Mouse (Mus musculus): ENCODE data around the gene Gpr150. TPM values are rescaled to one million over a fixed set of nuclear protein-coding genes. Genes with fewer than 3 reads are reported as not detected.

Gpr150 gene
- not detected for total RNA-seq (2021)

GRCm38 (mm10) chr13:76056896-76057266 is at the start of gene Gpr150:
Gpr150 (minus strand) TSS chr13:76056996.
- DNase-seq = no peak

- no peak for DNase-seq
Observed at GRCm38 (mm10) chr13:76101989-76102388, 45.2 kb upstream of the Gpr150 start.

GRCm38 (mm10) chr13:76098493-76099303 is 41.9 kb upstream of the Gpr150 start, which contains the start of the genes Arsk and Ttc37:
Arsk (minus strand) TSS chr13:76098660.
Ttc37 (plus strand) TSS chr13:76098734.
- peak; percentile 95 for DNase-seq

GRCm38 (mm10) chr13:76098116-76098492 is 41.3 kb upstream of the Gpr150 start:
- no peak for DNase-seq

GRCm38 (mm10) chr13:76074323-76074722 is 17.5 kb upstream of the Gpr150 start:
- DNase-seq = no peak

GRCm38 (mm10) chr13:76064363-76064945 is 7.7 kb upstream of the Gpr150 start:
- DNase-seq = no peak

- no peak for DNase-seq
Observed at GRCm38 (mm10) chr13:76063548-76063947, 6.8 kb upstream of the Gpr150 start.

- no peak for DNase-seq
Observed at GRCm38 (mm10) chr13:76062569-76062968, 5.8 kb upstream of the Gpr150 start.

GRCm38 (mm10) chr13:76062126-76062525 is 5.3 kb upstream of the Gpr150 start:
- no peak for DNase-seq

- no peak for DNase-seq
Observed at GRCm38 (mm10) chr13:76059591-76059990, 2.8 kb upstream of the Gpr150 start.

- no peak for DNase-seq
Observed at GRCm38 (mm10) chr13:76057267-76058069, 672 bp upstream of the Gpr150 start.

GRCm38 (mm10) chr13:76056261-76056724 is 503 bp downstream of the Gpr150 start:
- peak; percentile 59 for DNase-seq

GRCm38 (mm10) chr13:76055391-76056232 is 1.2 kb downstream of the Gpr150 start:
- DNase-seq = peak; percentile 6

- no peak for DNase-seq
Observed at GRCm38 (mm10) chr13:76044971-76045370, 11.8 kb downstream of the Gpr150 start.

GRCm38 (mm10) chr13:76042455-76042854 is 14.3 kb downstream of the Gpr150 start:
- DNase-seq = no peak

GRCm38 (mm10) chr13:76024588-76024987 is 32.2 kb downstream of the Gpr150 start:
- DNase-seq = no peak

- no peak for DNase-seq
Observed at GRCm38 (mm10) chr13:76021782-76022181, 35.0 kb downstream of the Gpr150 start.

GRCm38 (mm10) chr13:76018844-76019400 is 37.9 kb downstream of the Gpr150 start:
- DNase-seq = no peak

- DNase-seq = peak; percentile 99
Observed at GRCm38 (mm10) chr13:76017974-76018843, 38.6 kb downstream of the Gpr150 start, which contains the start of gene Rfesd. Rfesd (minus strand) TSS chr13:76018719.

GRCm38 (mm10) chr13:76017465-76017864 is 39.3 kb downstream of the Gpr150 start:
- DNase-seq = no peak

GRCm38 (mm10) chr13:76014511-76014910 is 42.3 kb downstream of the Gpr150 start:
- no peak for DNase-seq

Measured in heart, postnatal 4 days (tissue).